Mouse (Mus musculus) embryonic fibroblast, embryonic 13.5 days (primary cell): ENCODE measurements at regions not wholly inside any gene's neighbourhood (a gene's known extent, or its start where the extent isn't known, plus 50 kb on each side); places are given as distances from the start of the nearest gene placed in this dataset.

Experiments used
- CTCF ChIP-seq: IDR thresholded peaks from 2 replicates; pipeline ENCODE4 v1.5.1; 2011; ENCODE audit warnings: mild to moderate bottlenecking, control low read depth, low read length, moderate library complexity, borderline replicate concordance; ENCODE audit not compliant: insufficient read depth
- POLR2A ChIP-seq: IDR thresholded peaks from 2 replicates; pipeline ENCODE4 v1.6.1; 2011; ENCODE audit warnings: low read depth, mild to moderate bottlenecking, control low read depth, low read length, moderate library complexity

DNA sequence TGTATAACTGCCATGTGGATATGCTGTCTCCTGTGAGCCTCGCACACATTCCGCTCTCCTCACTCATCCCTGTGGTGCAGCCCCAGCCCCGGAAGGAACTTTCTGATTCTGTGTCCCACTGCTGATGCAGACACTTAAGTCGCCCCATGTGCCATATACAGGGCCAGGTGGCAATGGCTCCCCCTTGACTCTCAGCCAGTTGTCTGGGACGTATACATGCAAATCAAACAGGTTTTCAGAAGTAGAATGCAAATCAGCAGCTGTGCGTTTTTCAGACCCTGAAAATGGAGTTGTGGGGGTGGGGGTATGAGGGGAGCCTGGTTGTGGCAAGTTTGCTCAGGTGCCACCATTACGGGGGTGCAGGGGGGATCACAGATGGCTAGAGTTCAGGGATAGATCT, 102.1 kb upstream of the Zdhhc25 start:
- TF ChIP-seq CTCF, result no peak
- no peak for TF ChIP-seq POLR2A
